Mouse (Mus musculus): ENCODE data around the gene Limch1. TPM values are rescaled to one million over a fixed set of nuclear protein-coding genes. Genes with fewer than 3 reads are reported as not detected.

The Limch1 gene
- polyA plus RNA-seq, 1 experiment from 2014 or later, result 55.6 TPM

GRCm38 (mm10) chr5:67048003-67048402 is 302.4 kb downstream of the Limch1 start:
- Histone ChIP-seq H3K9me3 (replicated peaks; ENCODE audit: control insufficient read depth, low read length) (no peaks in the 10 kb centered on the region), H3K4me1 (ENCODE audit: control insufficient read depth, insufficient read depth, low read length) (no peaks in the 10 kb centered on the region)
- WGBS, result 13% methylated on average over 4 of the region's 4 CpGs

GRCm38 (mm10) chr5:67057803-67058202 is 312.2 kb downstream of the Limch1 start:
- Histone ChIP-seq H3K9ac (ENCODE audit: low read length) (no peak overlapping the region), H3K4me3 (ENCODE audit: low read depth, low read length) (no peak overlapping the region), H3K36me3 (ENCODE audit: control insufficient read depth, insufficient read depth, low read length) (peaks cover 18% of the 10 kb centered on the region; the same call in 1 of the 2 replicates), H3K4me2 (ENCODE audit: low read length) (no peak overlapping the region), H3K9me3 (replicated peaks; ENCODE audit: control insufficient read depth, low read length) (no peaks in the 10 kb centered on the region), H3K27ac (ENCODE audit: low read depth, low read length) (no peak overlapping the region), H3K27me3 (replicated peaks; ENCODE audit: control insufficient read depth, insufficient read depth, low read length) (no peaks in the 10 kb centered on the region), H3K4me1 (ENCODE audit: control insufficient read depth, insufficient read depth, low read length) (no peaks in the 10 kb centered on the region)
- ATAC-seq, result no peak
- no peak for DNase-seq (ENCODE audit: low spot score)
- WGBS, result 82% methylated on average over 6 of the region's 6 CpGs

More at GRCm38 (mm10) chr5:67048003-67048402, 302.4 kb downstream of the Limch1 start:
- Histone ChIP-seq H3K4me3 (ENCODE audit: low read depth, low read length) (no peak overlapping the region), H3K9ac (ENCODE audit: low read length) (no peak overlapping the region), H3K27ac (ENCODE audit: low read depth, low read length) (no peak overlapping the region), H3K27me3 (replicated peaks; ENCODE audit: control insufficient read depth, insufficient read depth, low read length) (no peaks in the 10 kb centered on the region), H3K36me3 (ENCODE audit: control insufficient read depth, insufficient read depth, low read length) (peaks cover 20% of the 10 kb centered on the region), H3K4me2 (ENCODE audit: low read length) (no peak overlapping the region)
- peak; percentile 89 for DNase-seq (ENCODE audit: low spot score)
- peak; percentile 79 for ATAC-seq

- Histone ChIP-seq H3K4me1 (ENCODE audit: control insufficient read depth, insufficient read depth, low read length) (no peaks in the 10 kb centered on the region), H3K27me3 (replicated peaks; ENCODE audit: control insufficient read depth, insufficient read depth, low read length) (no peaks in the 10 kb centered on the region), H3K9ac (ENCODE audit: low read length) (no peak overlapping the region), H3K9me3 (replicated peaks; ENCODE audit: control insufficient read depth, low read length) (no peaks in the 10 kb centered on the region), H3K27ac (ENCODE audit: low read depth, low read length) (no peak overlapping the region), H3K4me2 (ENCODE audit: low read length) (no peak overlapping the region), H3K4me3 (ENCODE audit: low read depth, low read length) (no peak overlapping the region), H3K36me3 (ENCODE audit: control insufficient read depth, insufficient read depth, low read length) (peaks cover 2% of the 10 kb centered on the region; the same call in 1 of the 2 replicates)
- 71% methylated on average over 2 of the region's 4 CpGs for WGBS
- ATAC-seq (0 out of 2 replicates have a peak, but pooled peaks have one; percentile 20), DNase-seq (ENCODE audit: low spot score) (peak; percentile 13)
Measured at GRCm38 (mm10) chr5:67060519-67060918, 314.9 kb downstream of the Limch1 start.

- WGBS, result 89% methylated on average over 9 of the region's 9 CpGs
- DNase-seq (ENCODE audit: low spot score) (no peak), ATAC-seq (no peak)
- H3K9ac ChIP-seq (ENCODE audit: low read length), result no peak overlapping the region
- H3K4me1 ChIP-seq (ENCODE audit: control insufficient read depth, insufficient read depth, low read length), result no peaks in the 10 kb centered on the region
- no peaks in the 10 kb centered on the region for H3K9me3 ChIP-seq (replicated peaks; ENCODE audit: control insufficient read depth, low read length)
- H3K27me3 ChIP-seq (replicated peaks; ENCODE audit: control insufficient read depth, insufficient read depth, low read length), result no peaks in the 10 kb centered on the region
- no peak overlapping the region for H3K27ac ChIP-seq (ENCODE audit: low read depth, low read length)
- H3K4me3 ChIP-seq (ENCODE audit: low read depth, low read length), result no peak overlapping the region
- no peak overlapping the region for H3K4me2 ChIP-seq (ENCODE audit: low read length)
- no peaks in the 10 kb centered on the region for H3K36me3 ChIP-seq (ENCODE audit: control insufficient read depth, insufficient read depth, low read length)
Measured at GRCm38 (mm10) chr5:67063596-67063995, 318.0 kb downstream of the Limch1 start.

GRCm38 (mm10) chr5:67083117-67083516 is 337.5 kb downstream of the Limch1 start:
- ATAC-seq (no peak), DNase-seq (ENCODE audit: low spot score) (no peak)
- H3K4me2 ChIP-seq (ENCODE audit: low read length), result no peak overlapping the region
- H3K4me3 ChIP-seq (ENCODE audit: low read depth, low read length), result no peak overlapping the region
- no peaks in the 10 kb centered on the region for H3K4me1 ChIP-seq (ENCODE audit: control insufficient read depth, insufficient read depth, low read length)
- H3K9me3 ChIP-seq (replicated peaks; ENCODE audit: control insufficient read depth, low read length), result peaks cover 6% of the 10 kb centered on the region; the same call in 1 of the 2 replicates
- no peaks in the 10 kb centered on the region for H3K36me3 ChIP-seq (ENCODE audit: control insufficient read depth, insufficient read depth, low read length)
- no peak overlapping the region for H3K27ac ChIP-seq (ENCODE audit: low read depth, low read length)
- H3K27me3 ChIP-seq (replicated peaks; ENCODE audit: control insufficient read depth, insufficient read depth, low read length), result no peaks in the 10 kb centered on the region
- H3K9ac ChIP-seq (ENCODE audit: low read length), result no peak overlapping the region
- WGBS, result 32% methylated on average over 6 of the region's 6 CpGs

- H3K9me3 ChIP-seq (replicated peaks; ENCODE audit: control insufficient read depth, low read length), result no peaks in the 10 kb centered on the region
- H3K27me3 ChIP-seq (replicated peaks; ENCODE audit: control insufficient read depth, insufficient read depth, low read length), result peaks cover 50% of the 10 kb centered on the region
- DNase-seq (ENCODE audit: low spot score) (no peak), ATAC-seq (no peak)
- no peaks in the 10 kb centered on the region for H3K4me1 ChIP-seq (ENCODE audit: control insufficient read depth, insufficient read depth, low read length)
- no peak overlapping the region for H3K9ac ChIP-seq (ENCODE audit: low read length)
- H3K36me3 ChIP-seq (ENCODE audit: control insufficient read depth, insufficient read depth, low read length), result no peaks in the 10 kb centered on the region
- no peak overlapping the region for H3K4me2 ChIP-seq (ENCODE audit: low read length)
- H3K4me3 ChIP-seq (ENCODE audit: low read depth, low read length), result no peak overlapping the region
- no peak overlapping the region for H3K27ac ChIP-seq (ENCODE audit: low read depth, low read length)
- WGBS, result 84% methylated on average over 5 of the region's 5 CpGs
Measured at GRCm38 (mm10) chr5:67090856-67091255, 345.2 kb downstream of the Limch1 start.

GRCm38 (mm10) chr5:67091766-67092165 is 346.1 kb downstream of the Limch1 start:
- 12% methylated on average over 4 of the region's 4 CpGs for WGBS
- H3K36me3 ChIP-seq (ENCODE audit: control insufficient read depth, insufficient read depth, low read length), result no peaks in the 10 kb centered on the region
- peaks cover 3% of the 10 kb centered on the region for H3K4me1 ChIP-seq (ENCODE audit: control insufficient read depth, insufficient read depth, low read length)
- DNase-seq (ENCODE audit: low spot score) (peak; percentile 72), ATAC-seq (peak; percentile 62)
- H3K27ac ChIP-seq (ENCODE audit: low read depth, low read length), result no peak overlapping the region
- H3K4me2 ChIP-seq (ENCODE audit: low read length), result no peak overlapping the region
- no peaks in the 10 kb centered on the region for H3K9me3 ChIP-seq (replicated peaks; ENCODE audit: control insufficient read depth, low read length)
- H3K9ac ChIP-seq (ENCODE audit: low read length), result no peak overlapping the region
- no peak overlapping the region for H3K4me3 ChIP-seq (ENCODE audit: low read depth, low read length)
- H3K27me3 ChIP-seq (replicated peaks; ENCODE audit: control insufficient read depth, insufficient read depth, low read length), result peaks cover 58% of the 10 kb centered on the region

- H3K9ac ChIP-seq (ENCODE audit: low read length), result no peak overlapping the region
- DNase-seq (ENCODE audit: low spot score) (no peak), ATAC-seq (no peak)
- H3K27ac ChIP-seq (ENCODE audit: low read depth, low read length), result no peak overlapping the region
- peaks cover 78% of the 10 kb centered on the region for H3K27me3 ChIP-seq (replicated peaks; ENCODE audit: control insufficient read depth, insufficient read depth, low read length)
- no peaks in the 10 kb centered on the region for H3K9me3 ChIP-seq (replicated peaks; ENCODE audit: control insufficient read depth, low read length)
- no peak overlapping the region for H3K4me3 ChIP-seq (ENCODE audit: low read depth, low read length)
- 17% methylated on average over 2 of the region's 2 CpGs for WGBS
- no peaks in the 10 kb centered on the region for H3K36me3 ChIP-seq (ENCODE audit: control insufficient read depth, insufficient read depth, low read length)
- H3K4me1 ChIP-seq (ENCODE audit: control insufficient read depth, insufficient read depth, low read length), result peaks cover 3% of the 10 kb centered on the region
- no peak overlapping the region for H3K4me2 ChIP-seq (ENCODE audit: low read length)
Measured at GRCm38 (mm10) chr5:67093991-67094390, 348.4 kb downstream of the Limch1 start.

GRCm38 (mm10) chr5:67095153-67095552 is 349.5 kb downstream of the Limch1 start:
- Histone ChIP-seq H3K4me3 (ENCODE audit: low read depth, low read length) (no peak overlapping the region), H3K9me3 (replicated peaks; ENCODE audit: control insufficient read depth, low read length) (no peaks in the 10 kb centered on the region), H3K4me1 (ENCODE audit: control insufficient read depth, insufficient read depth, low read length) (peaks cover 3% of the 10 kb centered on the region), H3K27ac (ENCODE audit: low read depth, low read length) (no peak overlapping the region), H3K9ac (ENCODE audit: low read length) (no peak overlapping the region), H3K36me3 (ENCODE audit: control insufficient read depth, insufficient read depth, low read length) (no peaks in the 10 kb centered on the region), H3K27me3 (replicated peaks; ENCODE audit: control insufficient read depth, insufficient read depth, low read length) (peaks cover 87% of the 10 kb centered on the region), H3K4me2 (ENCODE audit: low read length) (no peak overlapping the region)
- no peak for DNase-seq (ENCODE audit: low spot score)
- ATAC-seq, result no peak
- WGBS, result 2% methylated on average over 15 of the region's 15 CpGs
